Mouse (Mus musculus): Measurements from ENCODE around the gene Arfrp1.

GRCm38 (mm10) chr2:181332542-181332941 lies 32.7 kb downstream of the Arfrp1 start:
- TF ChIP-seq FLI1 (IDR thresholded peaks at IDR 0.05; ENCODE audit: low read length) = no peak
- TF ChIP-seq GATA1 (IDR thresholded peaks at IDR 0.05; ENCODE audit: borderline replicate concordance, low read length) = no peak

Data from megakaryocyte, embryonic 14.5 days (primary cell).